23 mouse cellular contexts compared by ENCODE assay signal in genomic region chr12:77860769-77861557, GRCm38 (mm10).
DNase-seq lines count a peak whose midpoint lies in the region; ATAC-seq lines count a peak whose summit lies in the region.
"Had no signal": no experiment of that assay in that cellular context is flagged by ENCODE, and none has a peak within 500 bp of the region (broad histone marks: within the 10 kb centered on the region; RNA-seq: fewer than 3 reads in every experiment).

No protein-coding gene starts in this region.

- H3K36me3 ChIP-seq in neural tube, embryonic 11.5 days (ENCODE audit: control insufficient read depth, insufficient read depth, low read length): no peaks in the 10 kb centered on the region
- H3K36me3 ChIP-seq in neural tube, embryonic 12.5 days: no peaks in the 10 kb centered on the region
- H3K36me3 ChIP-seq in neural tube, embryonic 15.5 days: no peaks in the 10 kb centered on the region
- H3K36me3 ChIP-seq: heart, embryonic 10.5 days; hindbrain, embryonic 12.5 days; hindbrain, embryonic 15.5 days had no signal

- H3K4me2 ChIP-seq in neural tube, embryonic 11.5 days (ENCODE audit: low read depth): no peak overlapping the region
- H3K4me2 ChIP-seq in neural tube, embryonic 12.5 days (replicated peaks): no peak overlapping the region
- no peak overlapping the region for H3K4me2 ChIP-seq in neural tube, embryonic 15.5 days
- H3K4me2 ChIP-seq: hindbrain, embryonic 12.5 days; hindbrain, embryonic 15.5 days had no signal

- peaks cover under 1% of the 10 kb centered on the region; the same call in 1 of the 2 replicates for H3K4me1 ChIP-seq in neural tube, embryonic 11.5 days (ENCODE audit: control insufficient read depth, insufficient read depth, low read length)
- H3K4me1 ChIP-seq in neural tube, embryonic 12.5 days: peaks cover 9% of the 10 kb centered on the region
- H3K4me1 ChIP-seq in neural tube, embryonic 15.5 days: peaks cover 15% of the 10 kb centered on the region
- H3K4me1 ChIP-seq: hindbrain, embryonic 12.5 days had no signal

- H3K9me3 ChIP-seq in neural tube, embryonic 11.5 days (ENCODE audit: control insufficient read depth, low read length): no peaks in the 10 kb centered on the region
- H3K9me3 ChIP-seq in neural tube, embryonic 12.5 days: no peaks in the 10 kb centered on the region
- no peaks in the 10 kb centered on the region for H3K9me3 ChIP-seq in neural tube, embryonic 15.5 days (replicated peaks)
- H3K9me3 ChIP-seq: heart, embryonic 10.5 days; hindbrain, embryonic 12.5 days; hindbrain, embryonic 15.5 days had no signal

- no peak overlapping the region for H3K4me3 ChIP-seq in neural tube, embryonic 11.5 days (ENCODE audit: low read depth, low read length)
- H3K4me3 ChIP-seq in neural tube, embryonic 12.5 days: no peak overlapping the region
- no peak overlapping the region for H3K4me3 ChIP-seq in neural tube, embryonic 15.5 days (replicated peaks)
- H3K4me3 ChIP-seq: heart, embryonic 10.5 days; hindbrain, embryonic 12.5 days; hindbrain, embryonic 15.5 days had no signal

- no peak overlapping the region for H3K27ac ChIP-seq in neural tube, embryonic 11.5 days (ENCODE audit: low read depth, low read length)
- H3K27ac ChIP-seq in neural tube, embryonic 12.5 days: no peak overlapping the region
- no peak overlapping the region for H3K27ac ChIP-seq in neural tube, embryonic 15.5 days (replicated peaks)
- H3K27ac ChIP-seq: heart, embryonic 10.5 days; hindbrain, embryonic 12.5 days; hindbrain, embryonic 15.5 days had no signal

- no peak overlapping the region for H3K9ac ChIP-seq in neural tube, embryonic 11.5 days (ENCODE audit: low read length)
- H3K9ac ChIP-seq in neural tube, embryonic 12.5 days: no peak overlapping the region
- H3K9ac ChIP-seq in neural tube, embryonic 15.5 days (replicated peaks): no peak overlapping the region
- H3K9ac ChIP-seq: forebrain, postnatal 0 days; hindbrain, embryonic 12.5 days; hindbrain, embryonic 15.5 days had no signal

- WGBS in neural tube, embryonic 11.5 days: 56% methylated on average over 13 of the region's 13 CpGs
- WGBS in neural tube, embryonic 12.5 days: 45% methylated on average over 13 of the region's 13 CpGs
- WGBS in neural tube, embryonic 15.5 days: 31% methylated on average over 13 of the region's 13 CpGs

- 0 out of 2 replicates have a peak, but pooled peaks have one; percentile 23 for ATAC-seq in neural tube, embryonic 11.5 days (ENCODE audit: insufficient read depth, low FRiP score, low TSS enrichment)
- peak; percentile 48; the same call in 1 of the 2 replicates for ATAC-seq in neural tube, embryonic 12.5 days (ENCODE audit: low FRiP score, low read depth)
- peak; percentile 61; the same call in 1 of the 2 replicates for ATAC-seq in neural tube, embryonic 15.5 days (ENCODE audit: low FRiP score)
- ATAC-seq: forebrain, embryonic 14.5 days; forebrain, postnatal 0 days; Patski had no signal

- 0 out of 2 replicates have a peak, but pooled peaks cover 2% of the 10 kb centered on the region for H3K27me3 ChIP-seq in neural tube, embryonic 11.5 days (ENCODE audit: control insufficient read depth, insufficient read depth, low read length)
- no peaks in the 10 kb centered on the region for H3K27me3 ChIP-seq in neural tube, embryonic 12.5 days (replicated peaks)
- H3K27me3 ChIP-seq in neural tube, embryonic 15.5 days (replicated peaks): 0 out of 2 replicates have a peak, but pooled peaks cover 3% of the 10 kb centered on the region
- H3K27me3 ChIP-seq: hindbrain, embryonic 12.5 days; hindbrain, embryonic 15.5 days had no signal

- peak; percentile 23 for DNase-seq in embryo, embryonic 10.5 days (ENCODE audit: low spot score)
- DNase-seq in embryo, embryonic 9.5 days (ENCODE audit: extremely low spot score): no peak
- no peak for DNase-seq in neural tube, embryonic 11.5 days (ENCODE audit: low spot score)
- no peak for DNase-seq in neural tube, embryonic 10.5 days (ENCODE audit: extremely low spot score, low spot score)
- no peak for DNase-seq in testis, postnatal 14 days (ENCODE audit: low spot score)
- no peak for DNase-seq in gastrocnemius, postnatal 25 days
- DNase-seq: adrenal gland, adult 2 months; adrenal gland, postnatal 14 days; cerebellum, adult 11 months; cerebellum, adult 2 months; cerebellum, adult 9-11 months; cerebellum, postnatal 25 days; embryo, embryonic 11 days; forebrain, postnatal 0 days; gastrocnemius, postnatal 10 days; heart, adult 18-20 months had no signal
